8 mouse cellular contexts compared by ENCODE assay signal in the genomic region with DNA sequence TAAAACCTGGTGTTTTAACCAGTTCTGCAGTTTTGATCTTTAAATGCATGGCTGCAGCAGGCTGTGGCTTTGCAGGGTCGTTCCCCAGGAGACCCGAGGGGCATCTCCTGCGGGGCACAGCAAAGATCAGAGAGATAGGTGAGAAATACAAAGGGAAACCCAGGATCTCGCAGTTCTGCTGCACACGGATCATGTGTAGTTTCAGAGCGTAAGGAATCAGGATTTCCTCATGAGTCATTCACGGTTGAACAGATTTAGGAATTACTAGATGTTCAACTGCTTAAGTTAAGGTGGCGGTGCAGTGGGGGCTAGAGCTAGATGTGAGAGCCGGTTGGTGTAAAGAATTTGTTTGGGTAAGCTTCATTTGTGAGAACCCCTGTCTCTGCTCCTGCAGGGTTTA. TPM values are rescaled to one million over a fixed set of nuclear protein-coding genes. Genes with fewer than 3 reads are reported as not detected.
A peak's percentile ranks its signal among the peaks of the same experiment; 100 is the strongest.
DNase-seq lines count a peak whose midpoint lies in the region; ATAC-seq and TF ChIP-seq lines count a peak whose summit lies in the region.

No protein-coding gene starts in this region.

- peak; percentile 29 to 44 for DNase-seq in cerebellum, postnatal 25 days
- peak; percentile 15 for DNase-seq in thymus, adult 2 months
- no peak for DNase-seq in thymus, postnatal 25 days
- DNase-seq in limb, embryonic 10.5 days (ENCODE audit: low spot score): peak; percentile 56

- H3K27ac ChIP-seq in thymus, adult 2 months (ENCODE audit: control insufficient read depth, insufficient read depth, low read length): no peak overlapping the region
- peak overlapping the region; percentile 33 for H3K27ac ChIP-seq in heart, embryonic 12.5 days (ENCODE audit: poor library complexity, severe bottlenecking)
- H3K27ac ChIP-seq in limb, embryonic 10.5 days: peak overlapping the region; percentile 84
- H3K27ac ChIP-seq in neural tube, embryonic 14.5 days (ENCODE audit: low read depth, low read length): peak overlapping the region; percentile 85

- ATAC-seq in cerebellum, adult (ENCODE audit: insufficient number of reproducible peaks, low FRiP score, low TSS enrichment): no peak
- 0 out of 2 replicates have a peak, but pooled peaks have one; percentile 1 for ATAC-seq in heart, embryonic 12.5 days (ENCODE audit: insufficient number of reproducible peaks, low FRiP score)
- ATAC-seq in neural tube, embryonic 14.5 days (ENCODE audit: low read depth): 0 out of 2 replicates have a peak, but pooled peaks have one; percentile 6
- no peak for ATAC-seq in erythroid progenitor cell, adult 5-6 weeks (replicated peaks; ENCODE audit: low FRiP score, poor library complexity, severe bottlenecking)

- H3K4me1 ChIP-seq in thymus, adult 2 months (replicated peaks; ENCODE audit: control insufficient read depth, insufficient read depth, low read length): peaks cover 7% of the 10 kb centered on the region; the same call in 1 of the 2 replicates
- H3K4me1 ChIP-seq in heart, embryonic 12.5 days (replicated peaks): 0 out of 2 replicates have a peak, but pooled peaks cover 7% of the 10 kb centered on the region
- H3K4me1 ChIP-seq in limb, embryonic 10.5 days: peaks cover 10% of the 10 kb centered on the region; the same call in 1 of the 2 replicates
- peaks cover 6% of the 10 kb centered on the region; the same call in 1 of the 2 replicates for H3K4me1 ChIP-seq in neural tube, embryonic 14.5 days (ENCODE audit: control insufficient read depth, insufficient read depth, low read length)

- H3K9me3 ChIP-seq in heart, embryonic 12.5 days (replicated peaks): no peaks in the 10 kb centered on the region
- H3K9me3 ChIP-seq in limb, embryonic 10.5 days (replicated peaks): no peaks in the 10 kb centered on the region
- H3K9me3 ChIP-seq in neural tube, embryonic 14.5 days (ENCODE audit: control insufficient read depth, low read length): no peaks in the 10 kb centered on the region

- WGBS in thymus, adult 2 months: 18% methylated on average over 9 of the region's 9 CpGs
- WGBS in heart, embryonic 12.5 days: 5% methylated on average over 9 of the region's 9 CpGs
- 9% methylated on average over 9 of the region's 9 CpGs for WGBS in limb, embryonic 10.5 days
- 4% methylated on average over 9 of the region's 9 CpGs for WGBS in neural tube, embryonic 14.5 days

- peak overlapping the region; percentile 98 for H3K4me2 ChIP-seq in heart, embryonic 12.5 days
- H3K4me2 ChIP-seq in neural tube, embryonic 14.5 days (ENCODE audit: low read depth, low read length): peak overlapping the region; percentile 91

- no peak overlapping the region for H3K4me3 ChIP-seq in thymus, adult 2 months (ENCODE audit: control insufficient read depth, insufficient read depth, low read length)
- H3K4me3 ChIP-seq in heart, embryonic 12.5 days: peak overlapping the region; percentile 71
- peak overlapping the region; percentile 62 for H3K4me3 ChIP-seq in limb, embryonic 10.5 days
- H3K4me3 ChIP-seq in neural tube, embryonic 14.5 days (ENCODE audit: low read depth, low read length): peak overlapping the region; percentile 74

- TF ChIP-seq CTCF in thymus, adult 2 months (IDR thresholded peaks at IDR 0.05; ENCODE audit: borderline replicate concordance, control insufficient read depth, extremely low read depth, insufficient read depth, low read length, poor library complexity): no peak

- no peak for TF ChIP-seq POLR2A in thymus, adult 2 months (IDR thresholded peaks at IDR 0.05; ENCODE audit: control insufficient read depth, extremely low read depth, insufficient read depth, low read length, poor library complexity)

- peaks cover 14% of the 10 kb centered on the region for H3K36me3 ChIP-seq in thymus, adult 2 months (ENCODE audit: control insufficient read depth, insufficient read depth, low read length)
- peaks cover 5% of the 10 kb centered on the region; the same call in 1 of the 2 replicates for H3K36me3 ChIP-seq in heart, embryonic 12.5 days
- peaks cover 7% of the 10 kb centered on the region for H3K36me3 ChIP-seq in limb, embryonic 10.5 days
- H3K36me3 ChIP-seq in neural tube, embryonic 14.5 days (ENCODE audit: control insufficient read depth, insufficient read depth, low read length): peaks cover 13% of the 10 kb centered on the region; the same call in 1 of the 2 replicates

- peak overlapping the region; percentile 77 for H3K9ac ChIP-seq in heart, embryonic 12.5 days
- peak overlapping the region; percentile 84 for H3K9ac ChIP-seq in neural tube, embryonic 14.5 days (replicated peaks; ENCODE audit: low read depth, low read length)

- H3K27me3 ChIP-seq in thymus, adult 2 months (ENCODE audit: control insufficient read depth, insufficient read depth, low read length): no peaks in the 10 kb centered on the region
- H3K27me3 ChIP-seq in heart, embryonic 12.5 days (replicated peaks): no peaks in the 10 kb centered on the region
- no peaks in the 10 kb centered on the region for H3K27me3 ChIP-seq in limb, embryonic 10.5 days (ENCODE audit: low read depth, poor library complexity, severe bottlenecking)
- no peaks in the 10 kb centered on the region for H3K27me3 ChIP-seq in neural tube, embryonic 14.5 days (ENCODE audit: control insufficient read depth, insufficient read depth, low read length)

RNA-seq across cellular contexts. Expression of a gene that starts 0.8 kb away (rescaled TPM):
- polyA plus RNA-seq in thymus, adult 2 months (2012; rRNA removed): 4.3 and 5.9 TPM in 2 replicates
- polyA plus RNA-seq in heart, embryonic 12.5 days (2016; fragmentation: Nextera tagmentation; extraction: Ambion mirVana): 16.1 and 17.4 TPM in 2 replicates
- 20.8 and 21.7 TPM in 2 replicates for polyA plus RNA-seq in limb, embryonic 10.5 days (2016; fragmentation: Nextera tagmentation; extraction: Ambion mirVana)
- polyA plus RNA-seq in neural tube, embryonic 14.5 days (2014; fragmentation: Nextera tagmentation; extraction: Ambion mirVana): 99.3 and 103 TPM in 2 replicates
- 56.6 and 80.5 TPM in 2 replicates for total RNA-seq in erythroid progenitor cell, adult 5-6 weeks (2015; ENCODE audit: low replicate concordance)
- total RNA-seq in erythroid progenitor cell, adult 5-6 weeks (2017; ENCODE audit: low replicate concordance): 12.6 and 21.3 TPM in 2 replicates

Comparison
In these comparisons a context has a peak if more than half of its experiments do, and no peak if none do; other contexts are left out.
1. ATAC-seq: peak in heart, embryonic 12.5 days (single experiment) and neural tube, embryonic 14.5 days (single experiment); none in cerebellum, adult (single experiment) and erythroid progenitor cell, adult 5-6 weeks (single experiment).